Mouse (Mus musculus) liver, embryonic 14.5 days (tissue): ENCODE data around the gene Grap2.

Experiments used
- CTCF ChIP-seq: IDR thresholded peaks from 2 replicates; pipeline ENCODE4 v1.5.1; 2016; ENCODE audit warnings: antibody characterized with exemption, low read depth, control low read depth
- EP300 ChIP-seq: IDR thresholded peaks from 2 replicates; pipeline ENCODE4 v1.6.1; 2016; ENCODE audit warnings: antibody characterized with exemption, low read depth

DNA sequence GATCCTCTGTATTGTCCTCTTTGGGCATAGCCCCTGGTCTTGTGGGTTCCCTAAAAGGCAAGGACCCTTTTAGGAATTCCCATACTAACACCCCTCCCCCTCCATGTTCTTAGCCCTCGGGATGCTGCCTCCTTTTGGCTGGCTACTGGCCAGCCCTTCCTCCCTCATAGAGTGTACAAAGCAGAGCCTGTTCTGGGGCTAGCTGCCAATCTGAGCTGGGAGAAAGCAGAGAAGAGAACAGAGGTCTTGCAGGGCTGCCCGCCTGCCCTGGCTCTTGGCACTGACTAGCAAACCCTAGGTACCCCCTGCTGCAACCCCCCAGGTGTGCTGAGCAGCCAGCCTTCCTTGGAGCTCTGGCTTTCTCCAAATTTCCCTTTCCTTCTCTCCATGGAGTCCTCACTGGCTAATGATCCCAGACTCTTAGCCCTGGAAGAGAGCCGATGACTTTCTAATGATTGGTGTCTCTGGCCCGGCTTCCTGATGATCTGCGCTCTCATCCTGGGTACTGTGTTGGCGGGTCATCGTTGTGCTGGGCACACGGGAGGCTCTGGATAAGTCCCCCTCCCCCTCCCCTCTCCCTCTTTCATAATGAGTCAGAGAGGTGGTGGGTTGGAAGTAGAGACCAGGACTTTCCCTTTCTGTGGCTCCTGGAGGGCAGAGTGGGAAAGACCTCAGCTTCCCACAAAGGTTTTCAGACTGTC lies 107.3 kb downstream of the Grap2 start:
- TF ChIP-seq CTCF, result no peak
- TF ChIP-seq EP300, result no peak
